Mouse (Mus musculus): ENCODE results near the gene Kansl1. TPM values are rescaled to one million over a fixed set of nuclear protein-coding genes. Genes with fewer than 3 reads are reported as not detected.
A peak's percentile ranks its signal among the peaks of the same experiment; 100 is the strongest.

Kansl1 gene
- polyA plus RNA-seq, 1 experiment: 93.0 TPM

DNA sequence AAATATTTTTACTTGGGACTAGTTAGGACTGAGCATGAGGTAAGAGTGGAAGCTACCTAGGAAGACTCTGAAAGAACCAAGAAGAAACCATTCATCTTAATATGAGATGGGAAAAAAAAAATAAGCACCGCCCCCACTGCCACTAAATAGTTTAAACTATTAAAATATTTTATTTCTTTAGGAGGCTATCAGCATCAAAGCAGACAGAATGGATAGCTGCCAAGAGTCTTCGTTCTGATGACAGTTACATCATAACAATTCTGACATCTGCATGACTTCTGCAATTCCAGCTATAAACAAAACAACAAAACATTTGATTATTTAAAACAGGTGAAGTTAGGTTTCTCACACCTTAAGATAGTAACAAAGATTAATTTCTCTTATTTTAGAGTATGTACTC lies 23.1 kb downstream of the Kansl1 start:
- Histone ChIP-seq H3K36me3 (ENCODE audit: control insufficient read depth, insufficient read depth, low read length) (no peaks in the 10 kb centered on the region), H3K27me3 (ENCODE audit: control insufficient read depth, insufficient read depth, low read length) (no peaks in the 10 kb centered on the region), H3K4me3 (ENCODE audit: extremely low read depth, insufficient read depth, insufficient read length) (no peak overlapping the region), H3K4me1 (ENCODE audit: control insufficient read depth, insufficient read depth, insufficient read length) (no peaks in the 10 kb centered on the region), H3K27ac (ENCODE audit: insufficient read depth, low read length) (no peak overlapping the region)
- no peak for TF ChIP-seq CTCF (IDR thresholded peaks at IDR 0.05; ENCODE audit: extremely low read depth, insufficient read depth, insufficient read length, insufficient replicate concordance)
- TF ChIP-seq POLR2A (IDR thresholded peaks at IDR 0.05; ENCODE audit: low read depth, low read length): no peak
- no peak for DNase-seq (ENCODE audit: low read depth in 1 of 2, low spot score in 2 of 2)
- WGBS: 79% methylated on average over 2 of the region's 2 CpGs

DNA sequence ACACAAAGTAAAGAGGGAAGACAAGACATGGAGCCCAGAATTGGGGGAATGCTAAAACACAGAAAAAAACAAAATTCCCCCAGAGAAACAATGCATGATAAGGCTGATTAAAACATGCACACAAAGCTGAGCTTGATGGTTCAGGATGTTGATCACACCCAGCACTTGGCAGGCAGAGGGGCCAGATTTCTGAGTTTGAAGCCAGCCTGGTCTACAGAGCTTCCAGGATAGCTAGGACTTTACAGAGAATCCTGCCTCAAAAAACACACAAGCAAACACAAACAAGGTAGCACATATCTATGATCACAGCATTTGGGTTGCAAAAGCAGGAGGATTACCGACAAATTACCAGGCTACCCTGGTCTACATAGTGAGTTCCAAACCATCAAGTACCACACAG lies 23.6 kb downstream of the Kansl1 start:
- no peaks in the 10 kb centered on the region for H3K27me3 ChIP-seq (ENCODE audit: control insufficient read depth, insufficient read depth, low read length)
- 88% methylated on average over 1 of the region's 1 CpGs for WGBS
- H3K4me3 ChIP-seq (ENCODE audit: extremely low read depth, insufficient read depth, insufficient read length): no peak overlapping the region
- H3K4me1 ChIP-seq (ENCODE audit: control insufficient read depth, insufficient read depth, insufficient read length): no peaks in the 10 kb centered on the region
- TF ChIP-seq POLR2A (IDR thresholded peaks at IDR 0.05; ENCODE audit: low read depth, low read length) (no peak), CTCF (IDR thresholded peaks at IDR 0.05; ENCODE audit: extremely low read depth, insufficient read depth, insufficient read length, insufficient replicate concordance) (no peak)
- no peak for DNase-seq (ENCODE audit: low read depth in 1 of 2, low spot score in 2 of 2)
- no peaks in the 10 kb centered on the region for H3K36me3 ChIP-seq (ENCODE audit: control insufficient read depth, insufficient read depth, low read length)
- H3K27ac ChIP-seq (ENCODE audit: insufficient read depth, low read length): no peak overlapping the region

DNA sequence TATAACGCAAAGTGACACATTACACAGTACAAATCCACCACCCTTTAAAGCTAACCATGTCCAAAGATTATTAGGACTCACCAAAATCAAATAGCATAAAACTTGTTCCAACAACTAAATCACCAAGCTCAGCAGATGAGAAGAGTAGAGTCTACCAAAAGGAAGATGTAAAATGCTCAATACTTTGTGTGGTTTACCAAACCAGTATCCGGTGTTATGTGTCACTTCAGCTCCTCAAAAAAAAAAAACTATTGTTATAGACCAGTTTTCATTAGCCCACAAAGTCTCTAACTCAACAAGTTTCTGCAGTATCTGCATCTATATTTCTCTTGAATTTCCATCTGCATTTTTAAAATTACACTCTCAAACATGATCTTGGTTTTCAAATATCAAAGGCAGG lies 25.3 kb downstream of the Kansl1 start:
- DNase-seq (ENCODE audit: low read depth in 1 of 2, low spot score in 2 of 2): no peak
- Histone ChIP-seq H3K27ac (ENCODE audit: insufficient read depth, low read length) (no peak overlapping the region), H3K36me3 (ENCODE audit: control insufficient read depth, insufficient read depth, low read length) (no peaks in the 10 kb centered on the region), H3K4me3 (ENCODE audit: extremely low read depth, insufficient read depth, insufficient read length) (peak overlapping the region; percentile 8; the same call in 1 of the 2 replicates), H3K4me1 (ENCODE audit: control insufficient read depth, insufficient read depth, insufficient read length) (no peaks in the 10 kb centered on the region; the same call in 1 of the 2 replicates), H3K27me3 (ENCODE audit: control insufficient read depth, insufficient read depth, low read length) (no peaks in the 10 kb centered on the region)
- 30% methylated on average over 2 of the region's 2 CpGs for WGBS
- TF ChIP-seq POLR2A (IDR thresholded peaks at IDR 0.05; ENCODE audit: low read depth, low read length): no peak
- TF ChIP-seq CTCF (IDR thresholded peaks at IDR 0.05; ENCODE audit: extremely low read depth, insufficient read depth, insufficient read length, insufficient replicate concordance): no peak

DNA sequence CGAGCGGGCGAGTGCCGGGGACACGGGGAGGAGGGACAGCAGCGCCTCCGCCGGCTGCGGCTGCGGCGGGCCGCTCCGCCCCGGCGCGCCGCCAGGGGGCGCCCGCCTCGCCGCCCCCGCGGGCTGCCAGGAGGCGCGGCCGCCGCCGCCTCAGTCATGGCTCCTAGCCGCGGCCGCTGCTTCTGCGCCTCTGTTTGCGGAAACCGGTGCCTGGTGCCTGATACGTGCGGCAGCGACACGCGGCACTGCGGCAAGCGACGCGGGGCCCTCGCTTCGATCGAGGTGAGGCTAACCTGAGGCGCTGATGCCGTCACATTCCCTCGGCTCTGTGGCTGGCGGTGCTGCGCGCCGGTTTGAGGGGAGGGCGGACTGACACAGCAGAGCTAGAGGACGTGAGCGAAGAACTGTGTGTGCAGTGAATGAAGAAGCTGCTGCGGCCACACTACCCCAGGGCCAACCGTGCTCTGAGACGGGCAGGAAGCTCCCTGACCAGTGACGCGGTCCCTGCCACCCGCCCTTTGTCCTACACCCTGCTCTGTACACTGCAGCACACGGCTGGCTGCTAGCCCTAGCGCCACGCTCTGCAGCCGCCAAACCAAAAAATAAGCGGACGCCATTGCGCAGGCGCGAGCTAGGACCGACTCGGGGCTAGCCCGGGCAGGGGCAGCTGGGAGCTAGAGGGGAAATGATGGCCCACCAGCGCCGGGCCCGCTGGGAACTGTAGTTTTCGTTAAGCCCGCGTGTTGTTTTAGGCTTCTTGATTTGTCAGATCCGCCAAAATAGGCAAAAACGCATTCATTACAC lies 26.1 kb downstream of the Kansl1 start:
- Histone ChIP-seq H3K27me3 (ENCODE audit: control insufficient read depth, insufficient read depth, low read length) (no peaks in the 10 kb centered on the region), H3K4me1 (ENCODE audit: control insufficient read depth, insufficient read depth, insufficient read length) (peaks cover 3% of the 10 kb centered on the region; the same call in 1 of the 2 replicates), H3K36me3 (ENCODE audit: control insufficient read depth, insufficient read depth, low read length) (no peaks in the 10 kb centered on the region), H3K27ac (ENCODE audit: insufficient read depth, low read length) (peak overlapping the region; percentile 99), H3K4me3 (ENCODE audit: extremely low read depth, insufficient read depth, insufficient read length) (peak overlapping the region; percentile 90)
- peak; percentile 84 for TF ChIP-seq POLR2A (IDR thresholded peaks at IDR 0.05; ENCODE audit: low read depth, low read length)
- 0 out of 2 replicates have a peak, but pooled peaks have one; percentile 22 for TF ChIP-seq CTCF (IDR thresholded peaks at IDR 0.05; ENCODE audit: extremely low read depth, insufficient read depth, insufficient read length, insufficient replicate concordance)
- DNase-seq (ENCODE audit: low read depth in 1 of 2, low spot score in 2 of 2): peak; percentile 90 to 93
- WGBS: 1% methylated on average over 73 of the region's 82 CpGs

DNA sequence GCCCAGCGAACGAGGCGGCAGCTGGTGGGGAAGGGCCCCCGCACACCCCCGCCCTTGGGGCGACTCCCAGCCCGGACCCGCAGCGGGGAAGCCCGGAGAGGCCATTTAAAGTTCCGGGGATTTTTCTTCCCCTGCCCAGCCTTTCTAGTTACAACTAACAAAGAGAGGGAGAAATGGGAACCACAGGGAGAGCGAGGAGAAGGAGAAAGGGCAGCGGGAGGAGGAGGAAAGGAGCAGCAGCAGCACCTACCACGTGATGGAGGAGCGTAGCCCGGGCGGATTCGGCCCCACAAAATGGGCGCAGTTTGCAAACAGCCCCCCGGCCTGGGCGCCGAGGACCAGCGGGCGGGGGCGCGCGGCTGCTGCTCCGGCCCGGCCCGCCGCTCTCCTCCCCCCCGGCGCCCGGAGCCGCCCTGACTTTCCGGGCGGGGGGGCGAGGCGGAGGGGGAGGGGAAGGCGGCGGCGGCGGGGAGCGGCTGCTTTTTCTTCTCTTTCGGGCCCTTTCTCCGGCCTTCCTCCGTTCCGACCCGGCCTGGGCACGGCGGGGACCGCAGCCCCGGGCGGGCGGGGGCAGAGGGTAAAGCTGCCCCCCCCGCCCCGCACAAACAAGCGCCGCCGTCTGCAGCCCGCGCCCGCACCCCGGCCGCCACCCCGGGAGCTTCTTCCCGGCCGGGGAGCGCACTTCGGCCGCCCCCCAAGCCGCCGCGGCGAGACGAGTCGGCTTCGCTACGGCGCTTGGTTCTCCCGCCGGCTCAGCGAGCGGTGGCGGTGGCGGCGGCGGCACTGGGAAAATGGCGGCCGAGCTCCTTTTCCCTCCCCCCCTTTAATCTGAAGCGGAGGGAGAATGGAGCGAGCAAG lies 27.0 kb downstream of the Kansl1 start:
- H3K27ac ChIP-seq (ENCODE audit: insufficient read depth, low read length): peak overlapping the region; percentile 99
- H3K36me3 ChIP-seq (ENCODE audit: control insufficient read depth, insufficient read depth, low read length): no peaks in the 10 kb centered on the region
- TF ChIP-seq POLR2A (IDR thresholded peaks at IDR 0.05; ENCODE audit: low read depth, low read length) (no peak; the same call in 1 of the 2 replicates), CTCF (IDR thresholded peaks at IDR 0.05; ENCODE audit: extremely low read depth, insufficient read depth, insufficient read length, insufficient replicate concordance) (no peak)
- H3K27me3 ChIP-seq (ENCODE audit: control insufficient read depth, insufficient read depth, low read length): no peaks in the 10 kb centered on the region
- DNase-seq (ENCODE audit: low read depth in 1 of 2, low spot score in 2 of 2): peak in 1 of 2 experiments; percentile 66
- peaks cover 3% of the 10 kb centered on the region; the same call in 1 of the 2 replicates for H3K4me1 ChIP-seq (ENCODE audit: control insufficient read depth, insufficient read depth, insufficient read length)
- H3K4me3 ChIP-seq (ENCODE audit: extremely low read depth, insufficient read depth, insufficient read length): peak overlapping the region; percentile 90
- under 1% methylated on average over 70 of the region's 92 CpGs for WGBS

DNA sequence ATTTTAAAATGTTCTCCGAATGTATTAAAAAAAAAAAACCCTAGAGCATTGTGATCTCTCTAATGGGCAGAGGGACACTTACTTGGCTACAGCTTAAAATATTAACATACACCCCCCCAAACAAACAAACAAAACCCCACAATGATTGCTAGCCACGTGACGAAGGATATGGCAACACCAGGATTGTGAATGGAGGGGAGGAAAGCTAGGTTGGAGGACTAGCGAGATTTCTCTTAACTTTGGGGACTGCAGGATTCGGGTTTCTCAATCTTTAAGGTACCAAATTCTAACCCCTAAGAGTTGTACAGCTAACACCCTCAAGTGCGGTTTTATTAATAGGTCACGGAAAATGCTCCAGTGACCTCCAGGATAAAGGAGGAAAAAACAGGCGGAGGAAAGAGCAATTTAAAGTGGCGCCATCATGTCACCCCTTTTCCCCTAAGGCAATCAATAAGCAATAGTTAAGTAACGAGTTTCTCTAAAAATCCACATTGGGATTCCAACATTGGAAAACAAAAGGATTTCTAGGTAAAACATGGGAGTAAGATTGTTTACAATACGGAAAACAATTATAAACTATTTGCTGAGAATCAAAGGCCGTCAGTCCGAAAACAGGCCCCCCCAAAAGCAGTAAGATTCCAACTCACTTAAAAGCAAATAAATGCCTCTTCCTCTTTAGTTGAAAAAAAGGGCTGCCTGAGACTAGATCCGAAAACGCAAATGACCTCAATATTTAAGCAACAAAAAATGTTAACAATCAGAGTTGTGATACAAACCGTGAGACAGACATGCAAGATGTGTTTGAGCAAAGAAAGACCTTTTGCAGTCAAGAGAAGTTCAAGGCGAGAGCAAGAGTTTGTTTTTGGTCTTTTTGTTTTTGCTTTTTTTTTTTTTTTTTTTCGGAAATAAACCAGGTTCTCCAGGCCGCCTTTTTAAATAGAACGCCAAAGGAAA lies 27.9 kb downstream of the Kansl1 start:
- Histone ChIP-seq H3K27ac (ENCODE audit: insufficient read depth, low read length) (peak overlapping the region; percentile 99), H3K4me1 (ENCODE audit: control insufficient read depth, insufficient read depth, insufficient read length) (peaks cover 5% of the 10 kb centered on the region), H3K4me3 (ENCODE audit: extremely low read depth, insufficient read depth, insufficient read length) (peak overlapping the region; percentile 90), H3K36me3 (ENCODE audit: control insufficient read depth, insufficient read depth, low read length) (no peaks in the 10 kb centered on the region), H3K27me3 (ENCODE audit: control insufficient read depth, insufficient read depth, low read length) (no peaks in the 10 kb centered on the region)
- under 1% methylated on average over 20 of the region's 20 CpGs for WGBS
- no peak for DNase-seq (ENCODE audit: low read depth in 1 of 2, low spot score in 2 of 2)
- no peak for TF ChIP-seq CTCF (IDR thresholded peaks at IDR 0.05; ENCODE audit: extremely low read depth, insufficient read depth, insufficient read length, insufficient replicate concordance)
- TF ChIP-seq POLR2A (IDR thresholded peaks at IDR 0.05; ENCODE audit: low read depth, low read length): no peak

Data from spleen, adult 2 months (tissue).